Mouse (Mus musculus) left cerebral cortex, adult 2 months (tissue): ENCODE results near the gene Gnai3. TPM values are rescaled to one million over a fixed set of nuclear protein-coding genes. Genes with fewer than 3 reads are reported as not detected.

Source experiments
- DNase-seq, 2 experiments: peaks; one replicate each; pipeline ENCODE4 v3.0.0; 2021 to 2022; ENCODE audit warnings: low spot score in 2 of 2, mixed read lengths in 1 of 2; ENCODE audit errors: extremely low spot score in 1 of 2
- H3K27ac ChIP-seq: fragments of 200-600 bp; 2 replicates; pipeline ENCODE4 v1.8.1; 2022
- H3K4me3 ChIP-seq: fragments of 200-600 bp; 2 replicates; pipeline ENCODE4 v1.8.1; 2022
- CTCF ChIP-seq: fragments of 200-600 bp; IDR thresholded peaks from 2 replicates; pipeline ENCODE4 v1.8.1; 2022; ENCODE audit warnings: antibody characterized with exemption, mild to moderate bottlenecking, moderate library complexity
- intact Hi-C: fragments of 180-260 bp; cut with DNase I; formaldehyde crosslinking; loops from one replicate; pipeline ENCODE4 v1.15.1; 2025
- total RNA-seq, 2 experiments: library from RNA; stranded (reverse); gene quantifications; 2 replicates each; pipeline ENCODE4 v1.2.3; 2021

Gene Gnai3
- total RNA-seq, 2 experiments from 2014 or later, result 26.9 to 28.6 TPM

DNA sequence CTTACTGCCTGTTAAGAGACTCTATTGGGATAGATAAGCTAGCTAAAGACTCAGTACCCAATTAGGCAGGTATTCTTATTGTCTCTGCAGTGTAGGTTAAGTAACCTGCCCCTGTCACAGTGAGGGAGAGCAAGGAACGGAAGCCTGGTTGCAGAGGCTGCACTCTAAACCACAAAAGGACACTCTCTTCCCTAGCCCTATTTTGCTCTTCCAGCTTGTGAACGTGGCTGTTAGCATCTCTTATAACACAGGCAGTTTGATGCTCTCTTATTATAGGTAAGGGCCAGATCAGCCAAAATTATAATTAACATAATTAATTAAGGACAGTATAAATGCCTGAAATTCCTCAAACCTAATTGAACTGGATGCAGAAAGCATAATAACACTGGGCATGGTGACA lies 34.6 kb upstream of the Gnai3 start:
- TF ChIP-seq CTCF, result no peak
- intact Hi-C loops, result no loop called here
- H3K4me3 ChIP-seq, result no peak overlapping the region
- no peak overlapping the region for H3K27ac ChIP-seq
- DNase-seq, result no peak

DNA sequence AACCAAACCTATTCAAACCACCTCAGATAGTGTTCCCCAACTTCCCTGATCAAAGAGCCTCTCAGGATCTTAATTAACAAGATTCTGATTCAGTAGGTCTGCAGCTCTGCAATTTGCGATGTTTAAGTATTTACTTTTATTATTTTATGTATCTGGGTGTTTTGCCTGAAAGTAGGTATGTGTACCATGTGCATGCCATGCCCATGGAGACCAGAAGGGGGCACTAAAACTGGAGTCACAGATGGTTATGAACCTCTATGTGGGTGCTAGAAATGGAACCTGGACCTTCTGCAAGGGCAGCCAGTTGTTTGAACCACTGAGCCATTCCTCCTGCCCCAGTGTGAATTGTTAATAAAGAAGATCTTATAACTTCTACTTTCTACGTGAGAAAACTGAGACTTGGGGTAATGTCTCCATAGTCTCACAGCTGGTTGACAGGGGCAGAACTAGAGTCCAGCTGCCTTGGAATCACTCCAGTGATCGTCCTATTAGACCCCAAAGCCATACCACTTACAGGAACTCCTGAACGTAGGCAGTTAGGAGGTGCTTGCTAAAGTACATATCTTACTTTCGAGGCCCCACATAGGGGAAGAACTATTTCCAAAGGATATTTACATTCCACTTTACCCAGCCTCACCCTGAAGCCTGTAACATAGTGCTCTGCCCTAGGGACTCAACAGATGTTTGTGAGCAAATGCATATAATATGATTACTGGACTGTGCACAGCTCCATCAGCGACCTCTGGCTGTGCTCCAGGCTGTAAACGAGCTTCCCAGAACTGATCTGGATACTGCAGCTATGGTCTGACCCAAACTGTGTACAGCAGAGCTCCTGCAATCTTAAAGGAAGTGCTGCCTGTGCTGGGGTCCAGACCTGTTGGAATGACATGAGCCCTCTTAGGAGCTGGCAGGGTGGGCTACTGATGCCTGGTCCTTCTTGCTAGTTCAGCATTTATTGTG lies 33.1 kb upstream of the Gnai3 start:
- Histone ChIP-seq H3K4me3 (no peak overlapping the region), H3K27ac (no peak overlapping the region)
- peak; percentile 14 for TF ChIP-seq CTCF
- intact Hi-C loops, result no loop called here
- no peak for DNase-seq

DNA sequence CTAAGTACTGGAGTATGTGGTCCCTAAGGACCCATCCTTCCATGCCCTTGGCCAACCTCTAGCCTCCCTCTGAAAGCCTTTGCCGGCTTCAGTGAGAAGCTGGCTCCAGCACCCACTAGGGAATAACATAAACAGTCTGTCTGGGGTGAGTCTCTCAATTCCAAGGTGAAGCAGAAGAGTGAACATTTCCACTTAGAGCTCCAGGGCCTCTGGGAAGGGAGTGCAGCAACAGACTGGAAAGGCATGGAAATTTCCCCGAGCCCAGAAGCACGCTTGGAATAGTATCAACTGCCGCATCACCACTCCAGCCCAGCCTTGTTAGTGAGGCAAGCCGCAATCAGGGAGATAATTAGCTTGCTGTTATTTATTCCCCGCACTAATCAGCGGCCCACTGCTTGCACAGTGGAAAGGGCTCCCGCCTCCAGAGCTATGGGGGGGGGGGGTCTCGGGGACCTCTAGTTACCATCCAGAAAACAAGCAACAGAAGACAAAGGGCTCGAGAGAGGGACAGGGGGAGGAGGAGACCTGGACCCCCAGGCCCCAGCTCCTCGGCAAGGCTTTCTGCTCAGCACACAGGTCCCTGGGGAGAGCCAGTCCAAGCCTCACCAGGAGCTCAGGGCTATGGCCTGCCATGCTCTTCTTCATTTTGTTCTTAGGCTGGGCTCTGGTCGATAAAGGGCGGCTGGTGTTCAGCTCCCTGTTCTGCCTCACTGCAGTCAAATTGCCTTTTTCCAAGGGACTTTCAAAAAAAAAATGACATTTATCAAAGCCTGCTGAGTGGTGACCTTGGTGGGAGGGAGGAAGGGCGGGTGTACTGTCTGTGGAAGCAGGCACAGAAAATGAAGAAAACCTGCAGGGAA lies 29.0 kb upstream of the Gnai3 start:
- H3K4me3 ChIP-seq, result no peak overlapping the region
- TF ChIP-seq CTCF, result no peak
- peak; percentile 69 to 73 for DNase-seq
- peak overlapping the region; percentile 78 for H3K27ac ChIP-seq
- intact Hi-C loops, result no loop called here

DNA sequence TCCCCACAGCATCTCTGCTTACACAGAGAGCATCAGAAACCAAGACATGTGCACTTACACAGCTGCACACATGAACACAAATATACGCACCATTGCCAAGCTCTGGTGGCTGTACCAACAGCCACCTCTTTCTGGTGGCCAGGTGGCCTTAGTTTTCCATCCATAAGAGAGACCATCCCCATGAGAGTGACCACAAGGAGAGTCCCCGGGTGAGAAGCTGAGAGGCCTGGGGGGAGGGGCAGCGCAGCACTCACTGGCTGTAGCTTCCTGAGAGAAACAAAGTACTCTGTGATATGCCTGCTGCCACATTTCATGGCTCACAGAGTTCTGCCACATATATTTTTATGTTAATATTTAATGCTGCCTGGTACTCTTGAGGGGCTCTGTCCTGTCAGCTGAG lies 23.3 kb upstream of the Gnai3 start:
- intact Hi-C loops, result loop anchor here (5.0 kb wide), 1 partner anchor 218 kb away; no protein-coding TSS in a partner anchor
- Histone ChIP-seq H3K27ac (no peak overlapping the region), H3K4me3 (no peak overlapping the region)
- TF ChIP-seq CTCF, result no peak
- DNase-seq, result no peak

DNA sequence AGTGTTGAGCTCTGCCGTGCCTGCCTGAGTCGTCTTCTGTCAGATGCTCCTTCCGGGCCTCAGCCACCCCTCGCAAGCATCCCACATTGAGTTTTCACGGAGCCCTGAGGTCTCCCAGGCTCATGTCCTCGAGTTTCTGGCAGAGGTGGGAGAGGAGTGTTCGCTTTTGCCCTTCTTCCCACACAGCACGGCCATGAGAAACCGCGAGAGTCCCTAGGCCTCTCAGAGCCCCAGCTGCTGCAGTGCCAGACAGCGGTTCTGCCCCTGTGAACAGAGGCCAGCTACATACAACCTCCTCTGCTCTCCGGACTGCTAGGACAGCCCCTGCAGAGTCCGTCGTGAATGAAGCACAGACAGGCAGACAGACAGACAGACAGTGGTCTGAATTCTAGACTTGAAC lies 21.6 kb upstream of the Gnai3 start:
- intact Hi-C loops, result loop anchor here (5.0 kb wide), 1 partner anchor 220 kb away; no protein-coding TSS in a partner anchor

DNA sequence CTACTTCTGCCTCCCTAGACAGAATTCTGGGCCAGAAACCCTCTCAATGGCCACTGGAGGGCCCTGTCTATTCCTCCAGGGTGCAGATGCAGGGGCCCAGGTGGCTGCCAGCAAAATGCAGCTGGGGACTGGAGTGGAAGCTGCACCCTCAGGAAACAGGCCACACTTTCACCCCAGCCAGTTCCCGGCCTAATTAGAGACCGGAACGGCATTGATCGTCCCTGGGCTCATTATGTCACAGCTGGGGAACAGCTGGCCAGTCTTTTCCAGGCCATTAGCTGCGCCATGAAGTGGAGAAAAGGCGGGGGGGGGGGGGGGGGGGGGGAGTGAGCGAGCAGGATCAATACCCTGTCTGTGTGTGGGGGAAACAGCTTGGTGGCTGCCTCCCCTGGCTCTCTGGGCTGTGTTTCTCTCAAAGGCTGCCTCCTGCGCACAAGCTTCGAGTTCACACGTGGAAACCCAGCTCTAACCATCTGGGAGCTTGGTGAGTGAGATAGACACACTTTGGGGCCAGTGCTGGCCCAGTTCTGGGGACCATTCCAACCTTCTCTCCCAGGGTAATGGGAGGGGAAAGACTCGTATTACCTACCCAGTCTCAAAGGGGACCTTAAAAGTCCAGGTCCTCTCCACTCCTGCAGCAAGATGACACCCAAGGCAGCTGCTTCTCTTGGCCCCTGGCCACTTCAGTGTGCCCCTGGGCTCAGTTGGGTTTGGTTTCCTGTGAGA lies 20.7 kb upstream of the Gnai3 start:
- DNase-seq, result peak in 1 of 2 experiments; percentile 46
- TF ChIP-seq CTCF, result peak; percentile 41
- H3K4me3 ChIP-seq, result no peak overlapping the region
- H3K27ac ChIP-seq, result peak overlapping the region; percentile 45; the same call in 1 of the 2 replicates
- intact Hi-C loops, result loop anchor here (5.0 kb wide), 1 partner anchor 221 kb away; no protein-coding TSS in a partner anchor

More for the DNA sequence above, 21.6 kb upstream of the Gnai3 start:
- no peak for TF ChIP-seq CTCF
- H3K4me3 ChIP-seq, result no peak overlapping the region
- DNase-seq, result no peak
- H3K27ac ChIP-seq, result no peak overlapping the region

DNA sequence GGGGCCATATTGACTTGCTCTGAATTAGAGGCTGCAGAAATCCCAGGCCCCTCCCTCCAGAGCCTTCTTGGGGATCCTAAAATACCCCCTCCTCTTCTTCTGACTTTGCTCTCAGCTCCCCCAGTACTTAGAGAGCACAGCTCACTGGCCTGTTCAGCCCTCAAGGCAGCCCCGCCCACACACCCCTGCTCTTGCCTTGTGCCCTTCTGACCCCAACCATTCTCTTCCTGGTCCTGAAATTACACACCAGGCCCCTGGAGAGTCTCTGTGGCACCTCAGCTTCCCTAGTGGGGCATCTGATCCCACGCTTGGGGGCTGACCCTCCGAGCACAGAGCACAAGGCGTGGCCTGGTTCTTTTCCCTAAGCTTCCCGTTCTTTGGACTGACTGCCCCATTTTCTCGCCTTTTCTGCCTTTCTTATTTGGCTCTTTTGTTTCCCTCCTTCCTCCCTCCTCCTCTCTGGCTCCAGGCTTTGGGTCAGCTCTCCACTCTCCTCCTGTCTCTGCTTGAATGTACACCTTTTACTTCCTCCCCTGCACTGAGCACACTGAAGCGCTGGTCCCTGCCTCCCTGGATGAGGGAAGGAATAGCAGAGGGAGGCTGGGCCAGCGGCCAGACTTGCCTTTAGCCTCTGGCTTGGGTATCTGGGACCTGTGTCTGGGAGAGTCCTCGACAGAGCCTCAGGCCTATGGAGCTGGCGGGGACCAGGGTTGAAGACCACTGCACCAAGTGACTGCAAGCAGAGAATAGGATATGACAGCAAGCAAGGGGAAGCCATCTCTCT lies 19.8 kb upstream of the Gnai3 start:
- no peak for DNase-seq
- intact Hi-C loops, result loop anchor here (2.0 to 5.0 kb wide), 2 partner anchors 91 to 222 kb away; partner anchors contain the start of gene Psma5

DNA sequence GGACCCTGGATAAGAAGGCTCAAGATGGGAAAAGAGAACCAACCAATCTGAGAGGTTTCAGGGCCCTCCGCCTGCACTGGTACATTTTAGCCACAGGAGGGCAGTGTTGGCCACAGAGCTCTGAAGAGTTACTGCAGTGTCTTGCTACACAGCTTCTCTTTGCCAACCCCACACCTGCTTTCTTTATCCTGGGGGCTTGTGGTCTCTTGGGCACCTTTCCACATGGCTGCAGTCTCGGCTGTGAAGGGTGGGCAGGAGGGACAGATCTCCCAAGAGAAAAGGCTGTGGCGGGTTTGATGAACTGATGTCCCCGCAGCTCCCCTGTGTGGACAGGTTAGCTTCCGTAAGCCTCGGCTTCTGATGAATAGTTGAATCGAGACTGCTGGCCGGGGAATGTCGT lies 18.9 kb upstream of the Gnai3 start:
- Histone ChIP-seq H3K4me3 (peak overlapping the region; percentile 25; the same call in 1 of the 2 replicates), H3K27ac (peak overlapping the region; percentile 32; the same call in 1 of the 2 replicates)
- intact Hi-C loops, result loop anchor here (1.0 to 5.0 kb wide), 3 partner anchors 39 to 222 kb away; partner anchors contain the start of gene Psma5
- DNase-seq, result peak; percentile 78 to 88
- peak; percentile 99 for TF ChIP-seq CTCF

More for the DNA sequence above, 19.8 kb upstream of the Gnai3 start:
- TF ChIP-seq CTCF, result no peak
- peak overlapping the region; percentile 38; the same call in 1 of the 2 replicates for H3K27ac ChIP-seq
- H3K4me3 ChIP-seq, result no peak overlapping the region

DNA sequence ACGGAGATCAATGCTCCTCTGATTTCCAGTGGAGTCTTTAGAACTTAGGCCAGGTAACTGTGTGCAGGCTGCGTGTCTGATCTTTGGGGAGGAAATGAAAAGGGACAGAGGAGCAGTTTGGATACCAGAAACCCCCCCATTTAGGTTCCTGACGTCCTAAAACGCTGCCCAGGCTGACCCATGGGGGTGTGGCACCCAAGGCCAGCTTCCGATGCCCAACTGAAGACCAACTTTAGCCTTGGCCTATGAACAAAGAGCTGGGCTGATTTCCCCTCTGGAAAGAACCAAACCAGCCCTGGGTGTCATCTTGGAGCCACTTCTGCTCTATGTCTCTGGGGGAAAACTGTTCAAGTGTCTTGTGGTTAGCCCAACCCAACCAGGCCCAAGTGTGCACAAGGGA lies 18.1 kb upstream of the Gnai3 start:
- TF ChIP-seq CTCF, result no peak
- Histone ChIP-seq H3K27ac (no peak overlapping the region), H3K4me3 (no peak overlapping the region)
- intact Hi-C loops, result loop anchor here (1.0 to 2.0 kb wide), 2 partner anchors 40 to 93 kb away; partner anchors contain the start of gene Psma5
- no peak for DNase-seq

DNA sequence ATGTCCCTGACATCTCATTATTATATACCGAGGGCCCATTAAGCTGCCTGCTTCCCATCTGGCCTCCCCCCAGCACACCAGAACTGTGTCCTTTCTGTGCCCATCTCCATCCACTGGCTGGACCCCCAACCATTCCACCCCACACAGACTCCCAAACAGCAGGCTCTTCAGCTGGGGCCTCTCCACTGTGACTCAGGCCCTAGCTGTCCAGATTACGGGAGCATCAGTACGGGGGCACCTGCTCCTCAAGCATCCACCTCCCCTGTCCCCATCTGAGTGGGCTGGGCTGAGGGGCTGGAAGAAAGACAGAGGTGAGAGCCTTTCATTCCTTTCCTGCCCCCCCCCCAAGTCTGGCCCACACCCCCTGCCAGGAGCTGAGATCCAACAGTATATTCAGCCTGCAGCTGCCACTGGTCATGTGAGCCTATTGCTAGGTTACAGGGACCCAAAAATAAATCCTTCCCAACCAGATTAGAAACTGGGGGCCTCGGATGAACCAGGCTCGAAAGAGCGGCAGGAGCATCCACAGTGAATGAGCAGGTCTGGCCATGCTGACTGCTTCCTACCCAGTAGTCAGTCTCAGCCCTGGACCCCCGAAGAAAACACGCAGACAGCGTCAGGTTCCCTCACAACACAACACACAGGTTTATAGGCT lies 12.6 kb upstream of the Gnai3 start:
- Histone ChIP-seq H3K27ac (peak overlapping the region; percentile 95), H3K4me3 (no peak overlapping the region)
- no peak for TF ChIP-seq CTCF
- intact Hi-C loops, result no loop called here
- peak; percentile 65 for DNase-seq
